Mouse (Mus musculus) neural tube, embryonic 12.5 days (tissue): ENCODE measurements around the gene Fam216a. TPM values are rescaled to one million over a fixed set of nuclear protein-coding genes. Genes with fewer than 3 reads are reported as not detected.
"Not testable (repeated sequence)": the region's sequence is repeated elsewhere in the genome, so short reads cannot be mapped to it uniquely, and the experiment has no call there.

Experiments used
- ATAC-seq: fragments of 200-750 bp; cut with Nextera tagmentation; 2 replicates; pipeline ENCODE4 v1.8.0; 2017; ENCODE audit warnings: low read depth, mild to moderate bottlenecking, moderate TSS enrichment, moderate library complexity; ENCODE audit not compliant: low FRiP score
- H3K27ac ChIP-seq: fragments of 300-500 bp; sonication (generic); 2 replicates; pipeline ENCODE4 v1.5.1; 2016
- H3K27me3 ChIP-seq: fragments of 300-500 bp; sonication (generic); replicated peaks from 2 replicates; pipeline ENCODE4 v1.6.1; 2016; ENCODE audit warnings: mild to moderate bottlenecking
- H3K36me3 ChIP-seq: fragments of 300-500 bp; sonication (generic); 2 replicates; pipeline ENCODE4 v1.6.1; 2016; ENCODE audit warnings: mild to moderate bottlenecking
- H3K4me1 ChIP-seq: fragments of 300-500 bp; sonication (generic); 2 replicates; pipeline ENCODE4 v1.6.1; 2016
- H3K4me2 ChIP-seq: fragments of 300-500 bp; sonication (generic); replicated peaks from 2 replicates; pipeline ENCODE4 v1.6.1; 2016; ENCODE audit warnings: mild to moderate bottlenecking
- H3K4me3 ChIP-seq: fragments of 300-500 bp; sonication (generic); 2 replicates; pipeline ENCODE4 v1.5.1; 2016
- H3K9ac ChIP-seq: fragments of 300-500 bp; sonication (generic); 2 replicates; pipeline ENCODE4 v1.6.1; 2016; ENCODE audit warnings: mild to moderate bottlenecking
- H3K9me3 ChIP-seq: fragments of 300-500 bp; sonication (generic); 2 replicates; pipeline ENCODE4 v1.6.1; 2016; ENCODE audit warnings: mild to moderate bottlenecking
- WGBS: fragments of 180-500 bp; shearing (Covaris S2); methylation state at CpG from one replicate; pipeline ENCODE4 v1.1.7; 2016; 5-methylcytosine and 5-hydroxymethylcytosine counted together
- polyA plus RNA-seq: library from polyadenylated mRNA; unstranded; fragments of >200 nt; fragmentation: Nextera tagmentation; extraction: Ambion mirVana; gene quantifications from 2 replicates; pipeline ENCODE4 v1.2.1, GENCODE M21; 2016

The Fam216a gene
- polyA plus RNA-seq, 1 experiment from 2014 or later, result 117 TPM

- ATAC-seq, result no peak
- H3K4me3 ChIP-seq, result no peak overlapping the region
- H3K27ac ChIP-seq, result no peak overlapping the region
- no peaks in the 10 kb centered on the region for H3K4me1 ChIP-seq
- 92% methylated on average over 7 of the region's 7 CpGs for WGBS
- no peak overlapping the region for H3K9ac ChIP-seq
- no peaks in the 10 kb centered on the region for H3K36me3 ChIP-seq
- no peaks in the 10 kb centered on the region for H3K27me3 ChIP-seq
- no peak overlapping the region for H3K4me2 ChIP-seq
- no peaks in the 10 kb centered on the region for H3K9me3 ChIP-seq
Measured at GRCm38 (mm10) chr5:122336554-122337294, 35.4 kb downstream of the Fam216a start.

- Histone ChIP-seq H3K4me2 (no peak overlapping the region), H3K4me1 (no peaks in the 10 kb centered on the region), H3K4me3 (no peak overlapping the region), H3K36me3 (no peaks in the 10 kb centered on the region), H3K27me3 (no peaks in the 10 kb centered on the region), H3K9ac (no peak overlapping the region), H3K27ac (no peak overlapping the region), H3K9me3 (no peaks in the 10 kb centered on the region)
- ATAC-seq, result no peak
- 70% methylated on average over 3 of the region's 3 CpGs for WGBS
Measured at GRCm38 (mm10) chr5:122334682-122335081, 37.5 kb downstream of the Fam216a start.

GRCm38 (mm10) chr5:122330269-122330668 is 41.9 kb downstream of the Fam216a start:
- Histone ChIP-seq H3K27me3 (no peaks in the 10 kb centered on the region), H3K9me3 (no peaks in the 10 kb centered on the region), H3K36me3 (peaks cover 14% of the 10 kb centered on the region), H3K4me3 (no peak overlapping the region), H3K9ac (no peak overlapping the region), H3K4me2 (no peak overlapping the region), H3K27ac (no peak overlapping the region), H3K4me1 (no peaks in the 10 kb centered on the region)
- ATAC-seq, result no peak
- 88% methylated on average over 4 of the region's 4 CpGs for WGBS

- Histone ChIP-seq H3K4me1 (no peaks in the 10 kb centered on the region), H3K27ac (no peak overlapping the region), H3K9me3 (no peaks in the 10 kb centered on the region), H3K4me2 (no peak overlapping the region), H3K36me3 (peaks cover 26% of the 10 kb centered on the region), H3K27me3 (no peaks in the 10 kb centered on the region), H3K9ac (no peak overlapping the region), H3K4me3 (no peak overlapping the region)
- WGBS, result 96% methylated on average over 3 of the region's 3 CpGs
- ATAC-seq, result no peak
Measured at GRCm38 (mm10) chr5:122327283-122327682, 44.9 kb downstream of the Fam216a start.

- Histone ChIP-seq H3K4me3 (no peak overlapping the region), H3K4me2 (no peak overlapping the region), H3K36me3 (peaks cover 44% of the 10 kb centered on the region), H3K27me3 (no peaks in the 10 kb centered on the region), H3K27ac (no peak overlapping the region), H3K9me3 (no peaks in the 10 kb centered on the region), H3K4me1 (no peaks in the 10 kb centered on the region), H3K9ac (no peak overlapping the region)
- ATAC-seq, result no peak
- 87% methylated on average over 8 of the region's 8 CpGs for WGBS
Measured at GRCm38 (mm10) chr5:122325477-122325876, 46.7 kb downstream of the Fam216a start.

GRCm38 (mm10) chr5:122324608-122325431 is 47.3 kb downstream of the Fam216a start:
- Histone ChIP-seq H3K36me3 (peaks cover 50% of the 10 kb centered on the region), H3K4me3 (no peak overlapping the region), H3K9ac (no peak overlapping the region), H3K4me1 (no peaks in the 10 kb centered on the region), H3K9me3 (no peaks in the 10 kb centered on the region), H3K27ac (no peak overlapping the region), H3K4me2 (no peak overlapping the region), H3K27me3 (no peaks in the 10 kb centered on the region)
- WGBS, result 90% methylated on average over 23 of the region's 23 CpGs
- ATAC-seq, result no peak

GRCm38 (mm10) chr5:122323523-122323922 is 48.6 kb downstream of the Fam216a start:
- H3K36me3 ChIP-seq, result peaks cover 54% of the 10 kb centered on the region
- 72% methylated on average over 8 of the region's 8 CpGs for WGBS
- no peaks in the 10 kb centered on the region for H3K4me1 ChIP-seq
- no peak overlapping the region for H3K4me2 ChIP-seq
- ATAC-seq, result no peak
- no peaks in the 10 kb centered on the region for H3K27me3 ChIP-seq
- H3K4me3 ChIP-seq, result no peak overlapping the region
- H3K9me3 ChIP-seq, result no peaks in the 10 kb centered on the region
- no peak overlapping the region for H3K9ac ChIP-seq
- no peak overlapping the region for H3K27ac ChIP-seq

GRCm38 (mm10) chr5:122320205-122320781 is 51.9 kb downstream of the Fam216a start:
- 76% methylated on average over 12 of the region's 12 CpGs for WGBS
- Histone ChIP-seq H3K9ac (no peak overlapping the region), H3K9me3 (no peaks in the 10 kb centered on the region), H3K4me1 (no peaks in the 10 kb centered on the region), H3K4me3 (no peak overlapping the region), H3K4me2 (no peak overlapping the region), H3K36me3 (peaks cover 51% of the 10 kb centered on the region), H3K27ac (no peak overlapping the region), H3K27me3 (no peaks in the 10 kb centered on the region)
- ATAC-seq, result no peak

- 80% methylated on average over 14 of the region's 14 CpGs for WGBS
- Histone ChIP-seq H3K4me1 (no peaks in the 10 kb centered on the region), H3K9me3 (no peaks in the 10 kb centered on the region), H3K27ac (no peak overlapping the region), H3K4me2 (no peak overlapping the region), H3K9ac (no peak overlapping the region), H3K4me3 (no peak overlapping the region), H3K36me3 (peaks cover 44% of the 10 kb centered on the region), H3K27me3 (no peaks in the 10 kb centered on the region)
- no peak for ATAC-seq
Measured at GRCm38 (mm10) chr5:122319474-122320204, 52.5 kb downstream of the Fam216a start.

GRCm38 (mm10) chr5:122318976-122319375 is 53.2 kb downstream of the Fam216a start:
- H3K27me3 ChIP-seq, H3K9me3 ChIP-seq, H3K4me3 ChIP-seq, H3K4me1 ChIP-seq, H3K9ac ChIP-seq, H3K4me2 ChIP-seq, H3K27ac ChIP-seq, ATAC-seq: not testable (repeated sequence)
- H3K36me3 ChIP-seq, result peaks cover 39% of the 10 kb centered on the region
- WGBS, result 82% methylated on average over 3 of the region's 3 CpGs

GRCm38 (mm10) chr5:122318100-122318499 is 54.1 kb downstream of the Fam216a start:
- 71% methylated on average over 3 of the region's 3 CpGs for WGBS
- Histone ChIP-seq H3K27ac (no peak overlapping the region), H3K36me3 (peaks cover 47% of the 10 kb centered on the region), H3K4me3 (no peak overlapping the region), H3K27me3 (no peaks in the 10 kb centered on the region), H3K4me1 (no peaks in the 10 kb centered on the region), H3K9me3 (no peaks in the 10 kb centered on the region), H3K9ac (no peak overlapping the region), H3K4me2 (no peak overlapping the region)
- ATAC-seq, result no peak
